Comparison of ENCODE assay signal across 21 mouse cellular contexts in the genomic region with DNA sequence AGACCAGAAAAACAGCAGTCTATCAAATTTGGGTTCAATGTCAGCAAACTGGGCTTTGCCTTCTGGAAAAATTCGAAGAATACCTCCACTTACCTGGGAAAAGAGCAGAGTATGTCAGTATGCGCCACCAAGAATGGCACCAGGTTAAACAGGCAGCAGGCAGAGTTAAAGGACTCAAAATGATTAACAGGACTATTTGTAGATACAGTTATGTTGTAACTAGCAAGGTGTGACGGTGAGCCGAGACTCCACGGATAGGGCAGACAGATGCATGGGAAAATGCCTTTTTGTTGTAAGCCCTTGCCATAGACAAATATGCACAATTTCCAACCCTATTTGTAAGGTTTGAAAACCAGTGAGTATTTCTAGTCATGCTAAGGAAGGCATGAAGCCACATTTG.
"Had no signal": no experiment of that assay in that cellular context is flagged by ENCODE, and none has a peak within 500 bp of the region (broad histone marks: within the 10 kb centered on the region; RNA-seq: fewer than 3 reads in every experiment).

No protein-coding gene starts in this region.

- ATAC-seq: intestine, postnatal 0 days; liver, postnatal 0 days; lung, postnatal 0 days; midbrain, embryonic 15.5 days had no signal

- H3K4me3 ChIP-seq: layer of hippocampus, adult 2 months; limb, embryonic 12.5 days; limb, embryonic 15.5 days; midbrain, embryonic 12.5 days; midbrain, embryonic 15.5 days; neural tube, embryonic 12.5 days; neural tube, embryonic 15.5 days had no signal

- DNase-seq: layer of hippocampus, adult 9-11 months; left cerebral cortex, postnatal 4 days; liver, postnatal 0 days; lung, embryonic 14.5 days; right cerebral cortex, adult 18-20 months; right cerebral cortex, postnatal 14 days; right cerebral cortex, postnatal 4 days; thymus, adult 2 months; thymus, postnatal 14 days had no signal

- H3K27ac ChIP-seq: layer of hippocampus, adult 2 months; limb, embryonic 12.5 days; limb, embryonic 15.5 days; liver, embryonic 14.5 days; macrophage; midbrain, embryonic 12.5 days; midbrain, embryonic 15.5 days; neural tube, embryonic 12.5 days; neural tube, embryonic 15.5 days; stomach, postnatal 0 days had no signal
